Mouse (Mus musculus) cortical plate, adult 2 months (tissue): ENCODE data around the gene Kcnma1. TPM values are rescaled to one million over a fixed set of nuclear protein-coding genes. Genes with fewer than 3 reads are reported as not detected.

Experiments used
- H3K27ac ChIP-seq: fragments of 200-500 bp; 2 replicates; pipeline ENCODE4 v1.5.1; 2012; ENCODE audit warnings: low read length, control low read depth, inconsistent platforms; ENCODE audit not compliant: insufficient read depth
- H3K4me1 ChIP-seq: fragments of 200-500 bp; 2 replicates; pipeline ENCODE4 v1.6.1; 2011; ENCODE audit warnings: low read length; ENCODE audit not compliant: control insufficient read depth, insufficient read depth
- H3K4me3 ChIP-seq: fragments of 200-500 bp; 2 replicates; pipeline ENCODE4 v1.5.1; 2011; ENCODE audit warnings: mild to moderate bottlenecking, low read length, control low read depth; ENCODE audit not compliant: insufficient read depth
- CTCF ChIP-seq: fragments of 200-500 bp; IDR thresholded peaks from 2 replicates; pipeline ENCODE4 v1.5.1; 2011; ENCODE audit warnings: mild to moderate bottlenecking, control low read depth, low read length; ENCODE audit not compliant: insufficient read depth; ENCODE audit errors: extremely low read depth
- POLR2A ChIP-seq: fragments of 200-500 bp; IDR thresholded peaks from 2 replicates; pipeline ENCODE4 v1.6.1; 2011; ENCODE audit warnings: mild to moderate bottlenecking, low read length, control low read depth; ENCODE audit not compliant: insufficient read depth; ENCODE audit errors: extremely low read depth
- polyA plus RNA-seq: library from polyadenylated mRNA; depleted of rRNA; stranded (reverse); fragments of >200 nt; gene quantifications from 2 replicates; pipeline ENCODE4 v1.2.3, GENCODE M21; 2012

Kcnma1 gene
- polyA plus RNA-seq, 1 experiment = 57.9 TPM

- Histone ChIP-seq H3K27ac (no peak overlapping the region), H3K4me3 (no peak overlapping the region), H3K4me1 (peaks cover 3% of the 10 kb centered on the region)
- TF ChIP-seq POLR2A (no peak), CTCF (no peak)
Measured at GRCm38 (mm10) chr14:23523825-23524491, 490.3 kb downstream of the Kcnma1 start.

GRCm38 (mm10) chr14:23522606-23523159 lies 491.6 kb downstream of the Kcnma1 start:
- Histone ChIP-seq H3K27ac (no peak overlapping the region), H3K4me3 (no peak overlapping the region), H3K4me1 (peaks cover 3% of the 10 kb centered on the region)
- TF ChIP-seq POLR2A = no peak

GRCm38 (mm10) chr14:23521080-23521684 lies 493.1 kb downstream of the Kcnma1 start:
- no peak overlapping the region for H3K27ac ChIP-seq
- no peak overlapping the region for H3K4me3 ChIP-seq
- H3K4me1 ChIP-seq = peaks cover 3% of the 10 kb centered on the region
- TF ChIP-seq POLR2A (no peak), CTCF (no peak)

GRCm38 (mm10) chr14:23517374-23517773 lies 496.9 kb downstream of the Kcnma1 start:
- Histone ChIP-seq H3K4me3 (no peak overlapping the region), H3K27ac (no peak overlapping the region), H3K4me1 (peaks cover 3% of the 10 kb centered on the region)
- no peak for TF ChIP-seq CTCF
- no peak for TF ChIP-seq POLR2A

- Histone ChIP-seq H3K4me1 (no peaks in the 10 kb centered on the region), H3K4me3 (no peak overlapping the region), H3K27ac (no peak overlapping the region)
- no peak for TF ChIP-seq POLR2A
- TF ChIP-seq CTCF = no peak
Measured at GRCm38 (mm10) chr14:23509792-23510191, 504.5 kb downstream of the Kcnma1 start.

- H3K4me3 ChIP-seq = no peak overlapping the region
- H3K4me1 ChIP-seq = peaks cover 2% of the 10 kb centered on the region; the same call in 1 of the 2 replicates
- H3K27ac ChIP-seq = no peak overlapping the region
- TF ChIP-seq CTCF (no peak), POLR2A (no peak)
Measured at GRCm38 (mm10) chr14:23502236-23502790, 512.0 kb downstream of the Kcnma1 start.

GRCm38 (mm10) chr14:23496801-23497200 lies 517.5 kb downstream of the Kcnma1 start:
- peaks cover 2% of the 10 kb centered on the region; the same call in 1 of the 2 replicates for H3K4me1 ChIP-seq
- no peak overlapping the region for H3K27ac ChIP-seq
- TF ChIP-seq CTCF = no peak
- no peak for TF ChIP-seq POLR2A
- H3K4me3 ChIP-seq = no peak overlapping the region

GRCm38 (mm10) chr14:23496236-23496740 lies 518.0 kb downstream of the Kcnma1 start:
- no peak for TF ChIP-seq CTCF
- no peak for TF ChIP-seq POLR2A
- peaks cover 2% of the 10 kb centered on the region; the same call in 1 of the 2 replicates for H3K4me1 ChIP-seq
- H3K4me3 ChIP-seq = no peak overlapping the region
- no peak overlapping the region for H3K27ac ChIP-seq

- TF ChIP-seq CTCF = no peak
- no peak for TF ChIP-seq POLR2A
- H3K27ac ChIP-seq = no peak overlapping the region
- H3K4me3 ChIP-seq = no peak overlapping the region
- no peaks in the 10 kb centered on the region; the same call in 1 of the 2 replicates for H3K4me1 ChIP-seq
Measured at GRCm38 (mm10) chr14:23494496-23494800, 519.8 kb downstream of the Kcnma1 start.

GRCm38 (mm10) chr14:23493750-23494495 lies 520.4 kb downstream of the Kcnma1 start:
- H3K27ac ChIP-seq = no peak overlapping the region
- H3K4me3 ChIP-seq = no peak overlapping the region
- no peak for TF ChIP-seq CTCF
- no peak for TF ChIP-seq POLR2A
- no peaks in the 10 kb centered on the region for H3K4me1 ChIP-seq
